Mouse (Mus musculus) inflammation-experienced regulatory T-cells, adult 6 months (primary cell): Measurements from ENCODE around the gene P2ry14. TPM values are rescaled to one million over a fixed set of nuclear protein-coding genes. Genes with fewer than 3 reads are reported as not detected.
"Not testable (repeated sequence)": the region's sequence is repeated elsewhere in the genome, so short reads cannot be mapped to it uniquely, and the experiment has no call there.

Source experiments
- ATAC-seq: one replicate; pipeline ENCODE4 v1.8.0; 2017
- polyA plus RNA-seq, 3 experiments: library from polyadenylated mRNA; unstranded; fragments of 100-300 nt; shearing (Covaris generic); gene quantifications; one replicate each; pipeline ENCODE4 v1.2.1; 2017

Gene P2ry14
- polyA plus RNA-seq, 3 experiments from 2014 or later, result 2.8 to 3.6 (median 3.3) TPM

GRCm38 (mm10) chr3:59141507-59142305 lies 11.7 kb downstream of the P2ry14 start:
- ATAC-seq, result no peak

- ATAC-seq, result not testable (repeated sequence)
These were observed 12.5 kb downstream of the P2ry14 start for GRCm38 (mm10) chr3:59140941-59141340.

GRCm38 (mm10) chr3:59140115-59140514 lies 13.3 kb downstream of the P2ry14 start:
- no peak for ATAC-seq

DNA sequence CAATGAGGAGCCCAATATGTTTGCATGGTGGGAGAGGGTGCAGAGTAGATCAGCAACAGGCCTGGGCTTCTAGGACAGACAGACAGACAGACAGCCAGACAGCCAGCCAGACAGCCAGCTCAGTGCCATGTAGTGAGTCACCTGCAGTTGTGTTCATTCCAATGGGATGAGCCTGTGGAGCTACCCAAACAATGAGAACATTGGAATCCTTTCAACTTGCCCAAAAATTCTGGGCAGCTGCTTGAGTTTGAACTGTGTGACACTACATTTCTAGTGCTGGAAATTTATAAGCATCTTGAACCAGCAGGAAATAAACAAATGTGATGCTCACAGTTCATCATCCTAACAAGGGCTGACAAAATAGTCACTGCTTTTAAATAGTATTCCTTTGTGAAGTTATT lies 13.8 kb downstream of the P2ry14 start:
- ATAC-seq, result no peak

DNA sequence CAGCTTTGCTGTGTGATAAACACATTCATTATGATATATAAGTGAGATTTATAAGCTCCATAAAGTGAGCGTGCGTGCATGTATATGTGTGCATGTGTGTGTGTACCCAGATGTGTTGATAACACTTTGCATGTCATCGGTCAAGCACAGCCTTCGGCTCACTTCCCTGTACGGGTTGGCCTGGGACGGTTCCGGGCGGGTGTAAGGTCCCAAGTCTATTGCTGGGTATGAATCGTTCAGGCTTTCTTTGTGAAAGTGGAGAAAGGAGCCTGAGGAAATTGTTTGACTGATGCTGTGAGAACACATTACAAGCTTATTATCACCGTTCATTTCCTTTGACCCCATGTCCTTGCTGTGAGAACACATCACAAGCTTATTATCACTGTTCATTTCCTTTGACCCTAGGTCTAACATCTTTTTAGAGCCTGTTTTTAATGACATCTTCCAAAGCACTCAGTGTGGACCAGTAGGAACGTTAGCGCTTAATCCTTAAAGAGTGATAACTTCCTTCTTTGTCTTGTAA lies 14.4 kb downstream of the P2ry14 start:
- ATAC-seq, result no peak

DNA sequence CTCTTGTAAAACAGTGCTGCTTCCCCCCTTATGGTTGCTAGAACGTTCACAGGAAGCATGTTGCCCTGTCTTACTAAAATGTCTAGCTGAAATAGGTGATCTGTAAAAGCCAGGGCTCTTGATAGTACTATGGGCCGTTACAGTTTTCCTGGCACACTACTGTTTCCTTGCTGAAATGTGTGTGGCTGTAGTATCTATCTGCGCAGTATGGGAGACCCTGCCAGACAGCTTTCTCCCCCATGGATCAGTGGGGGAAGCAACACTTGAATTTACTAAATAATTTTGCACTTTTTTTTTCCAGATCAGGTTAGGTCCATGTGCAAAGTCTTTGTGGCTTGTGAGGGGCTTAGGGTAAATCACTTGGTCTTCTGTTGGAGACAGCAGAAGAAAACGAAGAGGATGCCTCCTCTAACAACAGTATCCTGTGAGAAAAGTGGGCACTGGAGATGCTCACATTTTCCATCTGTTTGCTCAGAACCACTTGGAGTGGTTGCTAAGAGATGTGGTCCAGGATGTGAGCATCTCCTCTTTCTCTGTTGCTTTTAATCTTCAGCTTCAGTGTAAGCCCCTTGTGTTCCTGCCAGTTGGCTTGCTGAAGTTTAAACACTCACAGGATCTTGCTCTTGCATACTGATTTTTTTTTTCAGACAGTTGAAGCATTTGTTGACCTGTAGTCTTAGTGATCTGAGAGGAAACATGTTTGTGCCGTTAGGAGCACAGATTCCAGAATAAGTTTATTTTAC lies 17.3 kb downstream of the P2ry14 start:
- ATAC-seq, result no peak

GRCm38 (mm10) chr3:59133189-59133588 lies 20.2 kb downstream of the P2ry14 start:
- ATAC-seq, result no peak

- ATAC-seq, result peak; percentile 60
These were observed 21.5 kb downstream of the P2ry14 start for GRCm38 (mm10) chr3:59131966-59132365.

DNA sequence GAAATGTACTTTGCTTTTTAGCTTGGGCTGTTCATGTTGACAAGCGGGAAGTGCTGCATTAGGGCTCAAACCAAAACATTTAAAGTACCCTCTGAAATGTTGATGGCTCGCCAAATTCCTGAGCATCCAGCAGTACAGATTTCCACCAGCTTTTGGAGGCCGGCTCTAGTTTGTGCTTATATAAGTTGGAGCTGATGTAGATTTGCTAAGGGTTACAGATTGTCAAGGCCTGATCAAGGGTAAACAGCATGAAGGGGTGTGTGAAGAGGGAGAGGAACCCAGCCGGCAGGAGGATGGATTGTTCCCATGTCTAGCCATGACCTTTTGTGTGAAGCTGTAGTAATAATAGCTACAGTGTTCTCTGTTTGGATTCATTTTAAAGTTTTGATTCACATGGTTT lies 22.3 kb downstream of the P2ry14 start:
- no peak for ATAC-seq

GRCm38 (mm10) chr3:59130431-59130830 lies 23.0 kb downstream of the P2ry14 start:
- ATAC-seq, result peak; percentile 41

- no peak for ATAC-seq
These were observed 23.9 kb downstream of the P2ry14 start for GRCm38 (mm10) chr3:59129547-59129946.

GRCm38 (mm10) chr3:59128681-59129080 lies 24.7 kb downstream of the P2ry14 start:
- no peak for ATAC-seq

DNA sequence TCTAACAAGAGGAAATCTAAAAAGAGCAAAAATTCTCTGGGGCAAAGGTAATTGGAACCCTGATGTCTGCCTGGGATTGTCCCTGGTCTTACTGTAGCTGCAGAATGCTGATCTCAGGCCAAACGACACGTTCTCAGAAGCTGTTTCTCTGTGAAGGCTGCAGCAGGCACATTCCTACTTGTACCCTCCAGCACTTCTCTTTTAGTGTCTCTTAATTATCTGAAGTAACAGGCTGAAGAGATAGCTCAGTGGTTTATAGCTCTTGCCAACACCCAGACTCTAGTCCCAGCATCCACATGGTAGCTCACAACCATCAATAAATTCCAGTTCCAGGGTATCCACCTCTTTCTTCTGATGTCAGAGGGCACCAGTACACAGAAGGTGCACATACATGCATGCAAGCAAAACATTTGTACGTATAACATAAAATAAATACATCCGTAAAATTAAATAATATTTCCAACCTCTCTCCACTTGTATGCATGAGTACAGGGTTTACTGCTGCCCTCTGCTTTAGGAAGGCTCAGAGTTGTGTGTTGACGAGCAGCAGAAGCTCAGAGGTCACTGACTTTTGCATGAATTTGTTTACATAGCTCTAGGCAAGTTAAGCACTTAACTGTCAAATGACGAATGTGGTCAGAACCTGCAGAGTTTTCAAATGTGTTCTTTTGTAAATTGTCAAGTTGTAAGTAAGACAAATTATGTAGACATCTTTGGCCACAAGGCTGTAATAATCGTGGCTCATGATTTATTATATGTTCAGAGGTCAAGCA lies 27.4 kb downstream of the P2ry14 start:
- ATAC-seq, result no peak

DNA sequence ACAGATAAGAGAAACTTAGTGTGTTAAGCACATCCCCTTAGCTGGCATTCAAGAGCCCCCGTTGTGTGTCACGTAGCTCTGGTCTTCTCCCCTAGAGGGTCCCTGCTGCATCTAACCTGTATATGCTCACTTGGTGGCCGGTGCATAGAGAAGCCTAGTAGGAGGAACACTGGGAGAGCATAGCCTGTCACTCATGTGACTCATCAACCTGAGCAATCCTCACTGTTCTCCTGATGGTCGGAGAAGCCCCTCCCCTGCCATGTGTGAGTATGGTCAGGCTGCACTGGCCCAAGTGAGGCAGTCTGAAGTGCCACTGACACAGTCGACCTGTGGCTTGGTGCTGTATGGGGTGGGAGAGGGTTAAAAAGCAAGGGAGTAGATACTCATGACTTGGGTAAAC lies 28.4 kb downstream of the P2ry14 start:
- no peak for ATAC-seq

- ATAC-seq, result no peak
These were observed 31.5 kb downstream of the P2ry14 start for GRCm38 (mm10) chr3:59121780-59122449.

DNA sequence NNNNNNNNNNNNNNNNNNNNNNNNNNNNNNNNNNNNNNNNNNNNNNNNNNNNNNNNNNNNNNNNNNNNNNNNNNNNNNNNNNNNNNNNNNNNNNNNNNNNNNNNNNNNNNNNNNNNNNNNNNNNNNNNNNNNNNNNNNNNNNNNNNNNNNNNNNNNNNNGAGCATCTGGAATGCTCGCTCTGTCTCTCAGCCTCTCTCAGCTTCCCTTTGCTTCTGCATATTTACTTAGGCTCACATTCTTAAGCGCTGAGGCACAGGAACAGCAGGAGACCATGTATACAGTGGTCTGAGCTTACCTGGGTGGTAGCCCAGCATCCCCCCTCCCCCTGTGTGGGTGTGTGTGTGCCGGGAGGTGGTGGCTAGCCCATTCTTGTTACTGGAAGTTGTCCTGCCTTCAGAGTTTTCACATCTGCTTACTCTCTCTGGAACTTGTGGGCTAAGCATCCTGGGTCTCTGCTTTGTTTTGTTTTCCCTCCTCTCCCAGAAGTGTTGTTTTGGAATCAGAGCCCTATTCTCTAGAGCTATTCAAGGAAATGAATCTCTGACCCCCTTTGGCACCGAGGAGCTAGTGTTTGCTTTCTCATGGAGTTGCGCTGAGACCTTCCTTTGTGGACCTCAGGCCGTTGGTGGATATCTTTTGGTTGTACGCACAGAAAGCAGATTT lies 32.2 kb downstream of the P2ry14 start:
- no peak for ATAC-seq

GRCm38 (mm10) chr3:59113973-59114517 lies 39.4 kb downstream of the P2ry14 start:
- ATAC-seq, result no peak

DNA sequence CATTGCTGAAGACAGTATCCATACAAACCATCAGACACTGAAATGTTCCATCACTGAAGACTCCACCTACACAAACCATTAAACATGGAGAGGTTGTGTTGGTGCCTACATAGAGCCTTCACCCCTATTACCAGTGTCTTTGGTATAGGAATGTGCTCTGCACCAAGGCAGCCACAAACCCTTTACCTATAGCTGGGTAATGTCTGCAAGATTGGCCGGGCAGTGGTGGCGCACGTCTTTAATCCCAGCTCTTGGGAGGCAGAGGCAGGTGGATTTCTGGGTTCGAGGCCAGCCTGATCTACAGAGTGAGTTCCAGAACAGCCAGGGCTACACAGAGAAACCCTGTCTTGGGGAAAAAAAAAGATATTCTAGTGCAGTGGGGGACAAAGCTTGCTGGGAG lies 40.1 kb downstream of the P2ry14 start:
- not testable (repeated sequence) for ATAC-seq

DNA sequence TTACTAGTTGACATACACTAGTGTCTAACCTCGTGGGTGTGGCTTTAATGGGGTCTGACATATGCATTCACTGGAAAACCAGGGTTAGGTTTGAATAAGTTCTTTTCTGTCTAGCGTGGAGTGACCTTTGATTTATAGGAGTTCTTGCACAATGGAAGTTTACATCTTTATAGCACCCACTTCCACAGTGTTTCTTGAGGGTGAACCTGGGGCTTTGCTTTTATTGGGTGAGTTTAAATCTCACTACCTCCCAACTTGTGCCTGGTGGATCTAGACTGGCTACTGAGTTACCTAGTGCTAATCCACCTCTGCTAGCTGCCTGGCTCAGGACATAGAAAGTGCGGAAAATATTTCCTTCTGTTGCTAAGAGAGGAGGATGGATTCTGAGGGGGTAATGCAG lies 41.5 kb downstream of the P2ry14 start:
- no peak for ATAC-seq

DNA sequence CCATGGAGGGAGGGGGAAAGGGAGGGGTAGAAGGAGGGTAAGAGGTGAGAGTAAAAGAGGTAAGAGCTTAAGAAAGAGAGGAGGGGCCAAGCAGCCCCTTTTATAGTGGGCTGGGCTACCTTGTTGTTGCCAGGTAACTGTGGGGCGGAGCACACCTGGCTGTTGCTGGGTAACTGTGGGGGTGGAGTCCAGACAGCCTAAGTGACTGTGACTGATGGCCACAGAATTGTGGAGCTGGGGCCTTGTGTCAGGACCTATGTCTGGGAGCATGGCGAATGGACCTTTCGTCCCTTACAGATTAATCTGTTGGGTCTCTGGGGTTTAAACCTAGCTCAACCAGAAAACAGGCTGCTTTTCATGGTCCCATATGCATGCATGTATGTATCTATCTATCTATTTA lies 43.6 kb downstream of the P2ry14 start:
- ATAC-seq, result not testable (repeated sequence)

- ATAC-seq, result no peak
These were observed 46.0 kb downstream of the P2ry14 start for GRCm38 (mm10) chr3:59107439-59107838.

DNA sequence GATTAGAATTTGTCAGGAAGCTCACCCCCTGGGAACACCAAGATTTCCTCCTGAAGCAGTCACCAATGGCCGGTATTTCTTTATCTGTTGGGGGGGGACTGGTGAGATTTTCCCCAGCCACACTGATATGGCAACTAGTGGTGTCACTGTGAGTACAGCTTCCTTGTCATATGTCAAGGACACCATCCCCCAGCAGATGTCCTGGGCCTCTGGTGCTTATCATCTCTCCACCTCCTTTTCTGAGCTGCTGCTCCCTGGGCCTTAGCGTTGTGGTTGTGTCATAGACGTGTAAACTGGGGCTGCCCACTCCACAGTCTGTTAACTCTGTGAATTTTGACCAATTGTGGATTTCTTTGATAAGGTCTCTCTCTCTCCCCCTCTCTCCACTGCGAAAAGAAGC lies 49.0 kb downstream of the P2ry14 start:
- no peak for ATAC-seq
